8 mouse cellular contexts compared by ENCODE assay signal in the genomic region with DNA sequence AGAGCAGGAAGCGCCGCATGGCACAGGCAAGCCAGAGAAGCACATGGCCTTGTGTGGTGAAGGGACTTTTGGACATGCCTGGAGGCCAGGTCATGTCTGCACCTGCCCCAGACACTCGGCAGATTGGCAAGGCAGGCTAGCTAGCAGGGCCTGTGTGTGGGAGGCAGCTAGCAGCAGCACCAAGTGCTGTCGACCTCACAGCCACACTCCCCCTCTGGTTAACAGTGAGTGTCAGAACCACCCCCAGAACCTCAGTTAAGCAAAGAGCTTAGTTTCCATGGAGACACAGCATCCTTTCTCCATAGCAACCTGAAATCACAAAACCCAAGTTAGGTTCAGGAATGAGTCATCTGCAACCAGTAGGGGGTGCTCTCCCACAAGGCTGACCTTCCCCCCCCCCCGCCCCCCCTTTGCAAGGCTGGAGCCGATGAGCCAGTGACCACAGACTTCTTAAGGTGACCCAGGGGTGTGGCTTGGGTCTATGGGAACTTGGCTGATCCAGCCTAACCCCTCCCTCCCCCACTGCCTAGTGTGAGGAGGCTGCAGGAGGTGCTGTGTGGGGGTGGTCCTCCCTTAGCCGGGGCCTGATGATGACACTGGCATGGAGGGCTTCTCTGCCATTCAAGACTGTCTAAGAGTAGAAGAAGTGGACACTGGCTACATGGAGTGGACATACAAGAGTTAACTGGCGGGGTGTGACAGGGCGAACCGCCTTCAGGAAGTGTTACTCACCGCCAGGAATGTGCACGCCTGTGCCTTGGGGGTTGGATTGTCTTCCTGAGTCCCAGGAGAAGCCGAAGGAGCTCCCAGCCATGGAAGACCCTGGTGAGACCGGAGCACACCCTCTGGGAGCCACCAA. TPM values are rescaled to one million over a fixed set of nuclear protein-coding genes. Genes with fewer than 3 reads are reported as not detected.
A peak's percentile ranks its signal among the peaks of the same experiment; 100 is the strongest.
DNase-seq lines count a peak whose midpoint lies in the region; ATAC-seq and TF ChIP-seq lines count a peak whose summit lies in the region.

TSS of gene Rin1 (plus strand) at position 435 of the 859 bp plus-strand sequence.

- WGBS in embryonic facial prominence, embryonic 13.5 days, result 14% methylated on average over 13 of the region's 14 CpGs
- WGBS in liver, postnatal 0 days (ENCODE audit: insufficient replicate concordance), result 26% methylated on average over 13 of the region's 14 CpGs

- no peaks in the 10 kb centered on the region for H3K9me3 ChIP-seq in embryonic facial prominence, embryonic 13.5 days
- no peaks in the 10 kb centered on the region for H3K9me3 ChIP-seq in liver, postnatal 0 days (ENCODE audit: low read length)

- ATAC-seq in embryonic facial prominence, embryonic 13.5 days (ENCODE audit: insufficient number of reproducible peaks, insufficient read depth, low FRiP score, low TSS enrichment, low read depth), result no peak
- peak; percentile 35; the same call in 1 of the 2 replicates for ATAC-seq in liver, postnatal 0 days

- H3K27me3 ChIP-seq in embryonic facial prominence, embryonic 13.5 days, result peaks cover 48% of the 10 kb centered on the region
- peaks cover 28% of the 10 kb centered on the region for H3K27me3 ChIP-seq in liver, postnatal 0 days (ENCODE audit: insufficient read depth, low read length)

- H3K27ac ChIP-seq in embryonic facial prominence, embryonic 13.5 days, result no peak within 1 kb of the TSS
- no peak within 1 kb of the TSS for H3K27ac ChIP-seq in liver, postnatal 0 days (ENCODE audit: low read depth)

- peaks cover 23% of the 10 kb centered on the region for H3K4me1 ChIP-seq in embryonic facial prominence, embryonic 13.5 days
- peaks cover 3% of the 10 kb centered on the region; the same call in 1 of the 2 replicates for H3K4me1 ChIP-seq in liver, postnatal 0 days (ENCODE audit: insufficient read depth)

- peak within 1 kb of the TSS; percentile 24 for H3K4me3 ChIP-seq in embryonic facial prominence, embryonic 13.5 days
- 0 out of 2 replicates have a peak within 1 kb of the TSS, but pooled peaks have one; percentile 11 for H3K4me3 ChIP-seq in liver, postnatal 0 days (ENCODE audit: low read depth, low read length)

- H3K36me3 ChIP-seq in embryonic facial prominence, embryonic 13.5 days, result peaks cover 43% of the 10 kb centered on the region
- peaks cover 29% of the 10 kb centered on the region for H3K36me3 ChIP-seq in liver, postnatal 0 days (replicated peaks; ENCODE audit: insufficient read depth, low read length)

- intact Hi-C loops in heart, postnatal 14 days (cut with DNase I), result no loop called here

- peak; percentile 58 for TF ChIP-seq CTCF in liver, postnatal 0 days (IDR thresholded peaks at IDR 0.05; ENCODE audit: low read depth)

- peak within 1 kb of the TSS; percentile 54 for H3K9ac ChIP-seq in embryonic facial prominence, embryonic 13.5 days
- H3K9ac ChIP-seq in liver, postnatal 0 days (replicated peaks), result no peak within 1 kb of the TSS; the same call in 1 of the 2 replicates

- peak within 1 kb of the TSS; percentile 45 for H3K4me2 ChIP-seq in embryonic facial prominence, embryonic 13.5 days
- H3K4me2 ChIP-seq in liver, postnatal 0 days (ENCODE audit: low read depth, low read length), result peak within 1 kb of the TSS; percentile 39

- peak; percentile 60 to 83 for DNase-seq in urinary bladder, adult 18-20 months (ENCODE audit: low spot score in 2 of 2)
- no peak for DNase-seq in urinary bladder, postnatal 10 days (ENCODE audit: low spot score)
- DNase-seq in heart, postnatal 14 days, result peak; percentile 48 to 54
- DNase-seq in kidney, postnatal 4 days, result peak; percentile 62 to 76
- DNase-seq in liver, postnatal 0 days, result peak; percentile 50
- DNase-seq in retina, postnatal 1 day, result peak; percentile 79
- no peak for DNase-seq in gastrocnemius, postnatal 25 days

- TF ChIP-seq EP300 in liver, postnatal 0 days (IDR thresholded peaks at IDR 0.05; ENCODE audit: low read depth), result no peak

RNA-seq across cellular contexts. Expression of gene Rin1, which starts in this region (rescaled TPM):
- polyA plus RNA-seq in embryonic facial prominence, embryonic 13.5 days (2015; fragmentation: Nextera tagmentation; extraction: Ambion mirVana), result 0.99 and 1.5 TPM in 2 replicates
- total RNA-seq in heart, postnatal 14 days (2021), result 1 to 10 TPM; 1.8 TPM
- polyA plus RNA-seq in liver, postnatal 0 days (2015; fragmentation: Nextera tagmentation; extraction: Ambion mirVana), result 0.21 and 0.36 TPM in 2 replicates
- total RNA-seq in gastrocnemius, postnatal 25 days (2021), result 1 to 10 TPM; 1.3 to 2.1 TPM

Comparison
In these comparisons a context has a peak if more than half of its experiments do, and no peak if none do; other contexts are left out.
1. DNase-seq: peak in urinary bladder, adult 18-20 months (2 of 2), heart, postnatal 14 days (2 of 2), kidney, postnatal 4 days (2 of 2) and retina, postnatal 1 day (single experiment); none in urinary bladder, postnatal 10 days (single experiment) and gastrocnemius, postnatal 25 days (single experiment).
2. Peak in DNase-seq, ATAC-seq, H3K4me3 ChIP-seq and H3K4me2 ChIP-seq in liver, postnatal 0 days; RNA of the gene not detected or under 1 TPM.